Mouse (Mus musculus): ENCODE results near the gene Prr19.

The Prr19 gene

DNA sequence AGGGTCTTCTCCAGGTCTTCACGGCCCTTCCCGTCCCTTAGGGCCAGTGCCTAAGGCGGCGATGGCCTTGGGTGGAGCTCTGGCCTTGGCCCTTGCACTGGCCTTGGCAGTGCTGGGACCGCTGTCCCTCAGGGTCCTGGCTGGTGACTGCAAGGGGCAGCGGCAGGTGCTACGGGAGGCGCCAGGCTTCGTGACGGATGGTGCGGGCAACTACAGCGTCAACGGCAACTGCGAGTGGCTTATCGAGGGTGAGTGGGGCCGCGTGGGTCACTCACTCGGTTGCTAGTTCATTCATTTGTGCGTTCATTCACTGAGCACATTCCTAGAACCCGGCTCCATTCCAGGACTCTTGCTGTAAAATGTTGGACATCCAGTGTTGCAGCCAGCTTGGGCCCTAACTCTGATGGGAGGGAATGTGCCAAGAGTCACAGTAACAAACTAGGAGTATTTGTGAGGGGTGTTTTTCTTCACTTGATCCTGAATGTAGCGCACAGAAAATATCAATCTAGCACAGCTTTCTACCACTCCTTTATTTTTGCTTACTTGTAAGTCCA is 16.3 kb downstream of the Prr19 start:
- no peak for DNase-seq (ENCODE audit: low read depth, low spot score)

- peak; percentile 82 for DNase-seq (ENCODE audit: low read depth, low spot score)
Observed at GRCm38 (mm10) chr7:25322058-25322484, 20.9 kb downstream of the Prr19 start.

DNA sequence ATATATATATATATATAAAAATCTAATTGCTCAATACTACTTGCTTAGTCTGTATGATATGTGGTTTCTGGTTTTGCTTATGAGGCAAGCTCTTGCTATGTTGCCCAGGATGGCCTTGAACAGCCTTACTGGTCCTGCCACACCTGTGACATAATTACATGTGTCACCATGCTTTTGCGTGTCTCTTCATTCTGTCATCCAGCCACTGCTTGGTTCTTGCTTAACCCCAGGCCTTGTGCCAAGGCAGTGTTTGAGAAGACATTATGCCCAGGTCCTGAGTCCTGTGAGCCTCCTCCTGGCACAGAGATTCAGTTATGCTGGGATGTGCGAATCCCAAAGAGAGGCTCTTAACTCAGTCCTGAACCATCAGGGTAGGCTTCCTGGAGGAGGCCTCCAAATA is 22.0 kb downstream of the Prr19 start:
- DNase-seq (ENCODE audit: low read depth, low spot score), result no peak

- peak; percentile 54 for DNase-seq (ENCODE audit: low read depth, low spot score)
Observed at GRCm38 (mm10) chr7:25325431-25325830, 24.2 kb downstream of the Prr19 start.

- DNase-seq (ENCODE audit: low read depth, low spot score), result no peak
Observed at GRCm38 (mm10) chr7:25326233-25326632, 25.0 kb downstream of the Prr19 start.

DNA sequence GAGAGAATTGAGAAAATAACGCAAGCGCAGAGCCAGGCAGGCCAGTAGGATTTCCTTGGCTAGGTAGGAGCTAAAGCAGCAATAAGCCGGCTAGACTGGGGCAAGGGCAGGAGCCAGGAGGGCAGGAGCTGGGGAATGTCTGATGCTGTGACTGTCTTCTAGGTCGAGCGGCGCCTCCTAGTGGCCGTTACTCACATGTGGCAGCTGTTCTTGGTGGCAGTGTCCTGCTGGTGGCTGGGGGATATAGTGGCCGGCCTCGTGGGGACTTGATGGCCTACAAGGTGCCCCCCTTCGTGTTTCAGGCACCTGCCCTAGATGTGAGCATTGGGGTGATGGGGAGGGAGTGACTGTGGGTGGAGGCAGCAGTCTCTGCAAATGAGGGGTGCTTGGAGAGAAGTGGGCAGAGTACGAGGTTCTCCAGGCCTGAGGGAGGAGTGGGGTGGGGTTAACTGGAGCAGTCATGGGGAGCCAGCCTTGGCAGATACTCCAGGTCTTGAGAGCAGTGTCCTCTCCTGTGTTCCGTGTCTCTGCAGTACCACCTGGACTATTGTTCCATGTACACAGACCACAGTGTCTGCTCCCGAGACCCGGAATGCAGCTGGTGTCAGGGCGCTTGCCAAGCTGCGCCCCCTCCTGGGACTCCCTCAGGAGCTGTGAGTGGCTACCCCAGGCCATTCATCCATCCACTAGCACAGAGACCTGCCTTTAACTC is 32.5 kb downstream of the Prr19 start:
- DNase-seq (ENCODE audit: low read depth, low spot score), result peak; percentile 88

GRCm38 (mm10) chr7:25334472-25334871 is 33.3 kb downstream of the Prr19 start:
- no peak for DNase-seq (ENCODE audit: low read depth, low spot score)

DNA sequence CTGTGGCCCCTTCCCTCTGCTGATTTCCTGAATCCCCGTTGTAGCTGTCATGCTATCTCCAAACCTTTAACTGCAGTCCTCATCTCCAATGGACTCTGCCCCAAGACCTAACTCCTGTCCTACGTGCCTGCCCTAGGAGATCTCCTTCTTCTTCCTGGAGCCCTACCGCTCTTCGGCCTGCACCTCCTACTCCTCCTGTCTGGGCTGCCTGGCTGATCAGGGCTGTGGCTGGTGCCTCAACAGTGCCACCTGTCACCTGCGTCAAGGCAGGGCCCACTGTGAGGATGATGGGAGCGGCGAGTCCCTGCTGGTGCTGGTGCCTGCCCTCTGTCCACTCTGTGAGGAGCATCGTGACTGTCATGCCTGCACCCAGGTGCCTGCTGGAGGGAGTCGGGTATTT is 38.1 kb downstream of the Prr19 start:
- no peak for DNase-seq (ENCODE audit: low read depth, low spot score)

- DNase-seq (ENCODE audit: low read depth, low spot score), result no peak
Observed at GRCm38 (mm10) chr7:25341000-25341784, 40.0 kb downstream of the Prr19 start.

GRCm38 (mm10) chr7:25348861-25349260 is 47.6 kb downstream of the Prr19 start:
- no peak for DNase-seq (ENCODE audit: low read depth, low spot score)

Measured in ZHBTc4 (cell line).